Mouse (Mus musculus): ENCODE measurements around the gene Plekhg1. TPM values are rescaled to one million over a fixed set of nuclear protein-coding genes. Genes with fewer than 3 reads are reported as not detected.

The Plekhg1 gene
- total RNA-seq, 2 experiments from 2014 or later, result 2.7 to 4.9 TPM

DNA sequence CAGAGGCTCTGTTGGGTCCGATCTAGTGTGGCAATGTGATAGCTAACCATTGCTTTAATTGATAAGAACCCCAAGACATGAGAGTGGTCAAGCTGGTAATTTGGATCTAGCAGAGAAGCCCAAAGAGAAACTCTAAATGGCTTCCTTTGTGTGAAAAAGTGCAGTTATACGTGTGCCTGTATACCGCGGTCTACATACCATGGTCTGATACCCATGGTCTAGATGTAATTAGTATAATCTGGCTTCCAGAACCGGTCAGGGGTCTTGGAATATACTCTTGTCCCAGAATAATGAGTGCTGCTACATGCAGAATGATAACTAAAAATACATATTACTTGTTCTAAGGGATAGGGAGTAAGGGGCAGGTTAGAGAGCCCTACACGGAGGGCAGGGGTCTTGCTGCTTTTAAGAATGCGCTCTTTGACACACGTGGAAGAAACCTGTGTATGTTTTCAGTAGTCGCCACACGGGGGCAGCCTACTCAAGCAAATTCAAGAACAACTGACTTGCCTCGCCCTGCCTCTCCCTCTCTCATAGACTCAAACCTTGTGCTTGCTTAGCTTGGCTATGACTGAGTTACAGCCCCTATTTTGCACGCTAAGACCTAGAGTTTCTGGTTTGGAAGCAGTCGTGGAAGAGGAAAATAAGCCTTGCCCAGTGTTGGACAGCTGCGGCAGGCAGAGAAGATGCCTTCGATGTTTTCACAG lies 256.2 kb downstream of the Plekhg1 start:
- peak overlapping the region; percentile 63 for H3K4me3 ChIP-seq
- DNase-seq, result peak; percentile 77
- H3K27ac ChIP-seq, result peak overlapping the region; percentile 51
- intact Hi-C loops (cut with DNase I), result loop anchor here (2.0 kb wide), 2 partner anchors 336 to 350 kb away; no protein-coding TSS in a partner anchor
- peak; percentile 73 for TF ChIP-seq CTCF (IDR thresholded peaks at IDR 0.05)

DNA sequence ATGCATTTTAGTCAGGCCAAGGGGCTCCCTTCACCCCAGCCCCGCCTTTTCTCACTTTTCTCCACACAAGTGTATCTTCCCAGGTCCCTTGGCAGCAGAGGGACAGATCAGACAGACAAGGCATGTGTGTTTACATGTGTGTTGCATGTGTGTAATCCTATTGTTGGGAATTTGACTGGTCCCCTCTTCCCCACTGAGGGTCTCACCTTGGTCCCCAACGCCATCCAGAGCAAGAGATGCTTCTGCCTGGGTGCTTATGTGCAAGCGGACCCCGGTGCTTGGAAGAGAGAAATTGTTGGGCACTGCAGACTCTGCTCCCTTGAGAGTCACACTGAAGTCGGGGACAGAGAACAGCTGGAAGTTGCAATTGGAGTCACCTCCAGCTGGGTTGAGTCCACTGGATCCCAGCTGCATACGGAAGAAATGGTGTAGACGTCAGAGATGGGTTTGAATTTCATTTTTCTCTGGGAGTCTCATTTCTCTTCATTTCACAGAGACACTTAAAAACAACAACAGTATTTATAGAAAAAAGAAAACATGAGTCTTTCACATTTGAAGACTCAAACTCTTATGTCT lies 257.8 kb downstream of the Plekhg1 start:
- no peak for TF ChIP-seq CTCF (IDR thresholded peaks at IDR 0.05)
- Histone ChIP-seq H3K4me3 (no peak overlapping the region), H3K27ac (no peak overlapping the region)
- DNase-seq, result no peak
- intact Hi-C loops (cut with DNase I), result loop anchor here (2.0 kb wide), 2 partner anchors 335 to 349 kb away; no protein-coding TSS in a partner anchor

DNA sequence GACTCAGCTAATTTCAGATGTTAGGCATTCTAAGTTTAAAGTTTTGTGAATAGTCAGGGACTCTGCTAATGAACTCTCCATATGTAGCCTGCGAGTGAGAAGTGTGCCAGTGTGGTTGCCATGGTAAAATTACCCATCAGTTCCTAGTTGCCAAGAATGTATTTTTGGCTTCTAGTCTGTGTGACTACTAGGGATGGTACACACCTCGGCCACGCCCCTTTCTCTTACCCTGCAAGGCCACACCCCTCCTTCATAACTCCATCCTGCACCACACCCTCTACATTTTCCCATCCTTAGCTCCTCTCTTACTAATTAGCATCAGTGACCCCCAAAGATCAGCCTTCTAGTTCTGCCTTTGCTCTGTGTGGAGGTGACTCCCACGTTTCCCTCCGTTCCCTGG lies 262.5 kb downstream of the Plekhg1 start:
- intact Hi-C loops (cut with DNase I), result loop anchor here (10.0 kb wide), 1 partner anchor 142 kb away; no protein-coding TSS in a partner anchor
- Histone ChIP-seq H3K27ac (0 out of 2 replicates have a peak overlapping the region, but pooled peaks have one; percentile 40), H3K4me3 (no peak overlapping the region)
- TF ChIP-seq CTCF (IDR thresholded peaks at IDR 0.05), result no peak
- no peak for DNase-seq

DNA sequence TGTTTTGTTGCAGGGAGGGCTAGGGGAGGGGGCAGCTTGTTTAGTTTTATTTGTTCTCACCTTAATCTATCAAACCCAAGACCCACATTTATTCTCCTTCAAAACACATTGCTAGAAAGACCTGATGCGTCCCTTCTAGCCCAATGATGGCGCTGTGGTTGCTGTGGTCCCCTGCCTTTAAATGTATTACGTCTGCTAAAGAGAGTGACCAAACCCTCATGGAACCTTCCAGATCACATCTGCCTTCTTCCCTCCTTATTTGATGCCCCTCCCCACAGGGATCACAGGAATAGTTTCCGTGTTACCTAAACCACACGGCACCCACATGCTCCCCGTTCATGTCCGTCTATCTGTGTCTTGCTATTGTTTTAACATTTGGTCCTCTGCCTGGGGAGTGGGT lies 265.0 kb downstream of the Plekhg1 start:
- no peak overlapping the region for H3K4me3 ChIP-seq
- no peak for TF ChIP-seq CTCF (IDR thresholded peaks at IDR 0.05)
- intact Hi-C loops (cut with DNase I), result loop anchor here (10.0 kb wide), 1 partner anchor 140 kb away; no protein-coding TSS in a partner anchor
- no peak for DNase-seq
- H3K27ac ChIP-seq, result no peak overlapping the region

DNA sequence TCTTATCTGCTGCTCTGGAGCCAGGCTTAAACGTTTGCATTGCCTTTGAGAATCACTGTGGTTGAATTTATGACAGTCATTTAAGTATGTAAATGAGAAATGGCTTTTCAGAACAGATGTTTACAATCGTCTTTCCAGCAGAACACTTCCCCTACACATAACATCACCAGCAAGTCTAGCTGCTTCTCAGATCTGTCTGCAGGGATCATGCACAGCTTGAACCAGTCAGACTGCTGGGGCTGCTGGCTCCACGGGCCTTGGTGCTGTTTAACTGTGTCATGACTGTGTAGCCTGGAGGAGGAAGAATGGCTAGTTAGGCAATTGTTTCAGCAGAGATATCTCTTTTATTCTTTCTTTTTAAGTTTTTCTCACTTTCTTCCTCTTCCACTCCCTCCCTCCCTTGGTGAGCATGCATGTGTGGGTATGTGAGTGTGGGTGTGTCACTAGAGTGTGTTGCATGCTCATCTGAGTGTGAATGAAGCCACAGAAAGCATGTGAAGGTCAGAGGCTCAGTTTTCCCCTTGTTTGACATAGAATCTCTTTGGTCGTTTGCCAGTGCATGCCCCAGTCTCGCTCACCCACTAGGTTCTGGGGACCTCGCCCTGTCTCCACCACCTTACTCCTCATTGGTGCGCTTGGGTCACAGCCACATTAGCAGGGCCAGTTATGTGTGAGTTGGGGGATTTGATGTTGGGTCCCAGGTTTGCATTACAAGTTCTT lies 266.3 kb downstream of the Plekhg1 start:
- intact Hi-C loops (cut with DNase I), result loop anchor here (10.0 kb wide), 1 partner anchor 138 kb away; no protein-coding TSS in a partner anchor
- no peak for DNase-seq
- Histone ChIP-seq H3K4me3 (no peak overlapping the region), H3K27ac (no peak overlapping the region)
- TF ChIP-seq CTCF (IDR thresholded peaks at IDR 0.05), result no peak

Other genes starting within 250 kb of the Plekhg1 start
- gene Iyd, start 200.1 kb upstream of the Plekhg1 start, total RNA-seq (2021), result not detected
- gene Mthfd1l, start 232.8 kb downstream of the Plekhg1 start, total RNA-seq (2021), result under 1 TPM; 0.42 to 0.48 TPM

Data from gastrocnemius, adult 2 months (tissue).